In the genomic region with DNA sequence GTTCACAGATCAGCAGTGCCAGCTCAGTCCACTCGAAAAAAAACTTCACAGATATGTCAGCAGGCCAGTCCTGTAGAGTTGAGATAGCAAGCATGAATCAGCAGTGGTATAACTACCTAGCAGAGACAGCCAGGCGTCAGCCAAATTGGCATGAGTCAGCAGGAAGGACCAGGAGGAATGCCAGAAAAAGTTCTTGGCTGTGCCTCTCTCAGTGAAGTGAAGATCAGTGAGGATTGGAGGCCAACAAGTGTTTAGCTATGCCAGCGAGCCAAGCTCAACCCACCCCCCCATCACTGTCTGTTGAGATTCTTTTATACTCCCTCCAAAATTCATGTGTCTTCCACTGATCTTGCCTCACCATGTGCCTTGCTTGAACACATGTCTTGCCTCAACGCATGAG, we compare ENCODE assay signal across 7 mouse cellular contexts.
DNase-seq lines count a peak whose midpoint lies in the region; ATAC-seq lines count a peak whose summit lies in the region.

No protein-coding gene starts in this region.

- peak; percentile 15 to 57 for DNase-seq in urinary bladder, postnatal 36 days (ENCODE audit: low spot score in 2 of 2)
- no peak for DNase-seq in urinary bladder, postnatal 25 days (ENCODE audit: low spot score)
- DNase-seq in frontal cortex, postnatal 10 days (ENCODE audit: low spot score in 2 of 2) = peak; percentile 6 to 9
- DNase-seq in left cerebral cortex, adult 11 months (ENCODE audit: low spot score) = peak; percentile 33
- DNase-seq in thymus, postnatal 10 days (ENCODE audit: low spot score in 2 of 2) = no peak

- no peak for ATAC-seq in megakaryocyte-erythroid progenitor cell, adult 5-6 weeks (replicated peaks; ENCODE audit: low FRiP score, low TSS enrichment, poor library complexity, severe bottlenecking)
- no peak for ATAC-seq in activated CD4-positive, CD25-positive, alpha-beta regulatory T cell, adult 4 months

Comparison
In these comparisons a context has a peak if more than half of its experiments do, and no peak if none do; other contexts are left out.
1. DNase-seq: peak in urinary bladder, postnatal 36 days (2 of 2), frontal cortex, postnatal 10 days (2 of 2) and left cerebral cortex, adult 11 months (single experiment); none in urinary bladder, postnatal 25 days (single experiment) and thymus, postnatal 10 days (0 of 2).